9 mouse cellular contexts compared by ENCODE assay signal in the genomic region with DNA sequence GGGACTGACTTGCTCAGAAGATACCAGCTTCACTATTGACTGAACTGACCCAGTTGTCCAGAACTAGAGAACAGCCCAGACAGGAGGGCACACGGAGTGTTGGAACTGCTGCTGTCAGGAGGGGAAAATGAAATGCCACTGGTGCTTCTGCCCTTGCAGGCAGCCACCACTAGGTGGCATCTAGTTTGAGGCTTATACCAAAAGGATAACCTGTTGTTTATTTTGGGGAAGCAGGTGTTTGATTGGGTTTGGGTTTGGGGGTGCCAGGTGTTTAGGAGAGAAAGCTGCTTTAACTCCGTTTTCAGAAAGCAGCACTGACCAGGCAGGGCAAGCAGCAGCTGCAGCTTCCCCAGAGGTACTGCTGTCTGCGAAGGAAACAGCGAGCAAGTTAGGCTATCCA. TPM values are rescaled to one million over a fixed set of nuclear protein-coding genes. Genes with fewer than 3 reads are reported as not detected.
DNase-seq lines count a peak whose midpoint lies in the region; ATAC-seq and TF ChIP-seq lines count a peak whose summit lies in the region.
"Had no signal": no experiment of that assay in that cellular context is flagged by ENCODE, and none has a peak within 500 bp of the region (broad histone marks: within the 10 kb centered on the region; RNA-seq: fewer than 3 reads in every experiment).

No protein-coding gene starts in this region.

- H3K4me2 ChIP-seq in heart, embryonic 14.5 days (ENCODE audit: low read length) = no peak overlapping the region

- intact Hi-C loops in heart, postnatal 25 days (cut with DNase I) = no loop called here

- H3K36me3 ChIP-seq in heart, embryonic 14.5 days (ENCODE audit: control insufficient read depth, insufficient read depth, low read length) = peaks cover 77% of the 10 kb centered on the region
- peaks cover 99% of the 10 kb centered on the region for H3K36me3 ChIP-seq in G1E (replicated peaks)

- no peaks in the 10 kb centered on the region for H3K9me3 ChIP-seq in heart, embryonic 14.5 days (ENCODE audit: control insufficient read depth, low read length)
- H3K9me3 ChIP-seq in G1E (replicated peaks) = no peaks in the 10 kb centered on the region

- 57% methylated on average over 4 of the region's 4 CpGs for WGBS in heart, embryonic 14.5 days

- no peak overlapping the region for H3K27ac ChIP-seq in heart, embryonic 14.5 days (replicated peaks in 1 of 2; ENCODE audit: control insufficient read depth in 1 of 2, insufficient read depth in 1 of 2, low read depth in 2 of 2, low read length in 2 of 2)

- peak; percentile 96 for TF ChIP-seq CTCF in G1E (IDR thresholded peaks at IDR 0.05; ENCODE audit: low read depth, low read length)

- no peak for DNase-seq in heart, postnatal 25 days (ENCODE audit: low spot score)
- peak; percentile 68 for DNase-seq in 3T3-L1 (ENCODE audit: low read depth, low spot score)
- DNase-seq in G1E (ENCODE audit: low spot score) = peak; percentile 72
- peak; percentile 69 for DNase-seq in embryo, embryonic 11 days
- DNase-seq in layer of hippocampus, postnatal 10 days (ENCODE audit: low spot score in 2 of 2) = peak; percentile 66 to 70
- peak; percentile 83 for DNase-seq in naive thymus-derived CD4-positive, alpha-beta T cell, adult 2 months (ENCODE audit: low read depth)
- DNase-seq in thymus, postnatal 36 days = peak; percentile 81 to 82

- no peak overlapping the region for H3K4me3 ChIP-seq in heart, embryonic 14.5 days (ENCODE audit: control insufficient read depth in 1 of 2, insufficient read depth in 1 of 2, low read depth in 1 of 2, low read length in 2 of 2)
- no peak overlapping the region for H3K4me3 ChIP-seq in G1E (ENCODE audit: low read depth, low read length)

- no peaks in the 10 kb centered on the region for H3K27me3 ChIP-seq in heart, embryonic 14.5 days (ENCODE audit: control insufficient read depth, insufficient read depth, low read length)
- H3K27me3 ChIP-seq in G1E (ENCODE audit: insufficient read depth, low read length) = no peaks in the 10 kb centered on the region

- H3K9ac ChIP-seq in heart, embryonic 14.5 days (ENCODE audit: low read length) = peak overlapping the region; percentile 4; the same call in 1 of the 2 replicates

- no peak for ATAC-seq in heart, embryonic 14.5 days (ENCODE audit: insufficient number of reproducible peaks, insufficient read depth, low FRiP score, low read depth)
- peak; percentile 46; the same call in 1 of the 2 replicates for ATAC-seq in G1E (ENCODE audit: extremely low read depth, insufficient number of reproducible peaks, low FRiP score, poor library complexity, severe bottlenecking)

- peaks cover 14 to 23% of the 10 kb centered on the region in 2 experiments for H3K4me1 ChIP-seq in heart, embryonic 14.5 days (ENCODE audit: control insufficient read depth in 2 of 2, insufficient read depth in 2 of 2, low read length in 2 of 2)
- peaks cover 24% of the 10 kb centered on the region for H3K4me1 ChIP-seq in G1E (ENCODE audit: insufficient read depth, low read depth, low read length)

RNA-seq across cellular contexts. Expression of a gene that starts 7.6 kb away (rescaled TPM):
- 7.1 and 7.9 TPM in 2 replicates for polyA plus RNA-seq in heart, embryonic 14.5 days (2014; fragmentation: Nextera tagmentation; extraction: Ambion mirVana)
- 1 to 10 TPM; 1.5 to 1.9 TPM for total RNA-seq in heart, postnatal 25 days (2021)
- total RNA-seq in G1E (2014; fragmentation: Nextera tagmentation) (0.49 and 0.83 TPM in 2 replicates), G1E (2017) (1.5 and 2.8 TPM in 2 replicates)
- 5.3 and 7.5 TPM in 2 replicates for polyA plus RNA-seq in G1E (2012)
- 10 to 100 TPM; 12.3 to 15.5 TPM for total RNA-seq in layer of hippocampus, postnatal 10 days (2021)

RNA-seq across cellular contexts. Expression of a gene that starts 12.9 kb away (rescaled TPM):
- polyA plus RNA-seq in heart, embryonic 14.5 days (2014; fragmentation: Nextera tagmentation; extraction: Ambion mirVana) = 40.4 and 42.0 TPM in 2 replicates
- 1 to 10 TPM; 6.4 to 7.6 TPM for total RNA-seq in heart, postnatal 25 days (2021)
- 131 and 140 TPM in 2 replicates for total RNA-seq in G1E (2014; fragmentation: Nextera tagmentation)
- 120 and 124 TPM in 2 replicates for total RNA-seq in G1E (2017)
- 51.2 and 56.8 TPM in 2 replicates for polyA plus RNA-seq in G1E (2012)
- total RNA-seq in layer of hippocampus, postnatal 10 days (2021) = 10 to 100 TPM in 1 of 2 experiments, 1 to 10 TPM in 1; 8.8 to 13.0 TPM

RNA-seq across cellular contexts. Expression of a gene that starts 13.8 kb away (rescaled TPM):
- 1.9 and 3.1 TPM in 2 replicates for polyA plus RNA-seq in heart, embryonic 14.5 days (2014; fragmentation: Nextera tagmentation; extraction: Ambion mirVana)
- total RNA-seq in heart, postnatal 25 days (2021) = 10 to 100 TPM; 15.3 to 16.5 TPM
- total RNA-seq in G1E (2014; fragmentation: Nextera tagmentation) (not detected in 2 replicates), G1E (2017) (0.17 and 0.22 TPM in 2 replicates)
- 0.02 TPM in 2 replicates for polyA plus RNA-seq in G1E (2012)
- total RNA-seq in layer of hippocampus, postnatal 10 days (2021) = 10 to 100 TPM; 11.8 to 17.1 TPM

RNA-seq across cellular contexts. Expression of a gene that starts 51.7 kb away (rescaled TPM):
- polyA plus RNA-seq in heart, embryonic 14.5 days (2014; fragmentation: Nextera tagmentation; extraction: Ambion mirVana) = 0.08 and 0.15 TPM in 2 replicates
- total RNA-seq in heart, postnatal 25 days (2021) = under 1 TPM in 1 of 2 experiments, not detected in 1; 0.23 TPM
- total RNA-seq in G1E (2014; fragmentation: Nextera tagmentation) (not detected in 2 replicates), G1E (2017) (0.11 TPM in 1 of 2 replicates, not detected in the other)
- polyA plus RNA-seq in G1E (2012) = 0.08 and 0.14 TPM in 2 replicates
- total RNA-seq in layer of hippocampus, postnatal 10 days (2021) = not detected
- total RNA-seq: layer of hippocampus, adult 8-10 months had no signal

RNA-seq across cellular contexts. Expression of a gene that starts 55.8 kb away (rescaled TPM):
- polyA plus RNA-seq in heart, embryonic 14.5 days (2014; fragmentation: Nextera tagmentation; extraction: Ambion mirVana) = 6.0 and 6.8 TPM in 2 replicates
- total RNA-seq in heart, postnatal 25 days (2021) = 1 to 10 TPM; 5.6 to 6.9 TPM
- total RNA-seq in G1E (2014; fragmentation: Nextera tagmentation) (3.4 TPM in 1 of 2 replicates, not detected in the other), G1E (2017) (0.58 and 1.0 TPM in 2 replicates)
- 0.54 and 0.89 TPM in 2 replicates for polyA plus RNA-seq in G1E (2012)
- total RNA-seq in layer of hippocampus, postnatal 10 days (2021) = 10 to 100 TPM in 1 of 2 experiments, 1 to 10 TPM in 1; 9.2 to 11.7 TPM

Comparison
In these comparisons a context has a peak if more than half of its experiments do, and no peak if none do; other contexts are left out.
1. RNA of a gene that starts 12.9 kb away (total RNA-seq): 120 to 140 TPM in G1E; 8.8 to 13.0 TPM in layer of hippocampus, postnatal 10 days and 6.4 to 7.6 TPM in heart, postnatal 25 days; every median in the first group is over 4 times any median in the second.
2. RNA of a gene that starts 13.8 kb away (total RNA-seq): 11.8 to 17.1 TPM in layer of hippocampus, postnatal 10 days and 15.3 to 16.5 TPM in heart, postnatal 25 days; 0.17 to 0.22 TPM in G1E; every median in the first group is over 10 times any median in the second.